Mouse (Mus musculus): ENCODE results near the gene Nfkbid.
A peak's percentile ranks its signal among the peaks of the same experiment; 100 is the strongest.

Nfkbid gene

DNA sequence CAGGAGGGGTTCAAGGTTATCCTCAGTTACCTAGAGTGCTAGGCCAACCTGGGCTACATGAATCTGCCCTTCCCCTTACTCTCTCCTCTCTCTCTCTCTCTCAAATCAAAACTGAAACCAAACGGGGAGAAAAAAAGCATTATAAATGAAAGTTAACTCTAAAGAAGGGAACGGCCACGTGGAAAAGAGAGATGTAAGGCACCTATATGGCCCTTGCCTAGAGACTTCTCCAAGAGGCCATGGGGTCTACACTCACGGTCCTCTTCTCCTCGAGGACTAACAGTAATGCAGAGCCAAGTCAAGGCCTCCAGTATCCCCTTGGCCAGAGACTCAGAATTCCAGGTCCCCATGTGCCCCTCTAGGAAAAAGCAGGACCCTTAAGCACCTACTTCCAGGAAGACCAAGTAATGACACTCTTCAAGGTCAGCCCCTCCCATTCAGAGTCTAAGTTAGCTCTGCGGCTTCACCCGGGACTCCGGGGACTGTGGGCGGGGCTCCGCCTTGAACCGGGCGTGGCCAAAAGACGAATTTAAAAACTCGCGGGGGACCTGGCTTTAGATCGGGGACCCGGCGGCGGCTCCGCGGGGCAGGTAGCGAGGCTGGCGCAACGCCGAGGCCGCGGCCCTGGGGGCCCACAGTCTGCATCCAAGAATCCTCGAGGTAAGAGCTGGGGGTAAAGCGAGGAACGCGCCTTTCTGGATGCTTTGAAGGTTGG, at the start of gene Nfkbid:
TSS of gene Nfkbid (plus strand) at position 558 of the 715 bp plus-strand sequence.
- peak; percentile 84 for DNase-seq (ENCODE audit: low read depth, low spot score)

DNA sequence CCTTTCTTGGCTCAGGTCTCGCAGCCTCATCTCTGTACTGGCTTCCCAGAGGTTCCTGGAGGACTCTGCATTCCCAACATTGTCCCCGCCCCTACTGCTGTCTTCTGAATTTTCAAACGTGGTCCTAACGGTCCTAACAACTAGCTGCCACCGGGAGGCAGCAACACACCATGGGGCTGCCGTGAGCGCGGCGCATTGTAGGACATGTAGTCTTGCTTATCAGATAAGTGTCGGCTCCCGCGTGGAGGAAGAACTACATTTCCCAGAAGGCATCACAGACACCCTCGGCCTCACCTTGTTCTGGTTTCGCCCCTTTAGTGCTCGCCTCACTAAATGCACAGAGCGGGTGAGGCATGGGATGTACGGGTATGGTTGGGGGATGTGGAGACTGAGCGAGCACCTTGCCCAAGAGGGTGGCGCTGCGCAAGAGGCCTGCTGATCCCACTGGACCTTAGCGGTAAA, 48.0 kb upstream of the Nfkbid start:
- peak; percentile 100 for DNase-seq (ENCODE audit: low read depth, low spot score)

DNA sequence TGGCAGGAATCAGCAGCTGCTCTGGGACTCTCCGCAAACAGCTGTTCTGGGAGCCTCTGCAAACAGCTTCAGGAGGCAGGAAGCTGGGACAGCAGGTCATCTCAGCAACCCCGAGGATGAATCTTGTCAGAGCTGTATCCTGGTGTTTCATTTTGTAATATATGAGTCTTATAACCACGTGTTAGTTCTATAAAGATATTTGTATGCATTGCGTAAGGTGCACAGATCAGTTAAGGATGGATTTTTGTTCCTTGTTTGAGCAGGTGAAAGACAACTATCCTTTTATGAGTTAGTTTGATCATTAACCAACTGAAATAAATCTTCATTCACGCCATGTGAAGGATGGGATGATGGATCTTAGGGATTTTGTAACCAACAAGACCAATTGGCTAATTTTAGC, 41.5 kb upstream of the Nfkbid start:
- no peak for DNase-seq (ENCODE audit: low read depth, low spot score)

DNA sequence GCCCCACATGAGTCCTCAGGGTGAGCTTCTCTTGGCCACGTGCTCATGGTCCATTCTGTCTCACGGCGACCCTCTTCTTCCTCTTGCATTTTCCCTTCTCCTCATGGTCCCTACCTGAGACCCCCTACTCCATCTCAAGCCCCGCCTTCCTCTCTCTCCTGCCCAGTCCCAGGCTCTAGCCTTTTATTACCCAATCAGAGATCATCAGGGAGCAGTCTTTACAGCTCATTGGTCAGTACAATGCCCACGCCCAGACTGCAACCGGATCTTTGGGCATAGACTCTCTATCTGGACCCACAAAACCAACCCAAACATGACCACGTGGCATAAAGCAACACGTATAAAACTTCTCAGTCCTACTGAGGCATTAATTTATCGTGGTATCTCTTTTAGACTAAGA, 37.4 kb upstream of the Nfkbid start:
- DNase-seq (ENCODE audit: low read depth, low spot score) = no peak

- no peak for DNase-seq (ENCODE audit: low read depth, low spot score)
Observed at GRCm38 (mm10) chr7:30392746-30393520, 28.6 kb upstream of the Nfkbid start.

- no peak for DNase-seq (ENCODE audit: low read depth, low spot score)
Observed at GRCm38 (mm10) chr7:30393631-30394030, 27.9 kb upstream of the Nfkbid start.

DNA sequence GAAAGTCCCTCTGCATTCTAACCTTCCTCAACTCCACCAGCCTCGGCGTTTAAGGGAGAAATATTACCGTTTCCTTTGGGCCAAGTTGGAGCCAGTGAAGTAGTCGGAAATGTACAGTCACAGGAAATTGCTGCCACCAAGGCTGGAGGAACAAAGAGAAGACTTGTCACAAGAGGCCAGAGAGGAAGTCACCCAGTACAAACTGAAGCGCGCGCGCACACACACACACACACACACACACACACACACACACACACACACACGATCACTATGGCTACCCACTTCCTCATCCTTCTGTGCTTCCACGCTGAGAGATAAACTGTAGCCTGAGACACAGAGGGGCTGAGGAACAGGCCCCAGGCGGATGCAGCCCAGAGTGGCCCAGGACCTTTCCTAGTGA, 27.2 kb upstream of the Nfkbid start:
- no peak for DNase-seq (ENCODE audit: low read depth, low spot score)

- DNase-seq (ENCODE audit: low read depth, low spot score) = peak; percentile 49
Observed at GRCm38 (mm10) chr7:30394871-30395270, 26.7 kb upstream of the Nfkbid start.

DNA sequence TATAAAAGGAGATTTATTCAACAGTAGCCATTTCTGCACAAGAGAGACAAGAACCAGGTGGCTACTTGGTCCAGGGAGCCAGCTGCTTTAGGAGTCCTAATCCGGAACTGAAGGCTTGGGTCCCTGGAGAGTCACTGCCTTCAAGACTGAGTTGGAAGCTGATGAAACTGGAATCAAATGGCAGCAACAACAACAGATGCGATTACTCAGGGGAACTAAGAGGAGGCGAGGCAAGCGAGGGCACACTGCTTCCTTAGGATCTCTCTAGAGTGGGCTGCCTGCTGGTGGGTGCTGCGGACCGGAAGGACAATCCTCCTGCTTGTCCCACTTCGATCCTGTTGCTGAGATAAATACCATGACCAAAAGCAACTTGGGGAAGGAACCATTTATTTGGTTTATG, 21.9 kb upstream of the Nfkbid start:
- no peak for DNase-seq (ENCODE audit: low read depth, low spot score)

DNA sequence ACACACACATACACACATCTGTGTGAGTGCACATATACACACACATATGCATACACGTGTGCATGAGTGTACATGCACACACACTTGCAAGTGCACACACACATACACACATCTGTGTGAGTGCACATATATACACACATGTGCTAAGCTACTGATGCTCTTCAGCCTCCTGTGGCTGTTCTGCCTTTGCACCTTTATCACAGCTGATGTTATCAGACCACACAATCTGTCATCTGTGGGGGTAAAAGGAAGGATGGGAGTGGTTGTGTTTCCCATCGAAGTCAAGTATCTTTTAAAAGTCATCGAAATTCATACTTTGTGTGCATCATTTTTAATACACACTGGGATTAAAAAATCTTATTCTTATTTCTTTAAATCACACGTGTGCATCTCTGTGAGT, 19.2 kb upstream of the Nfkbid start:
- no peak for DNase-seq (ENCODE audit: low read depth, low spot score)

DNA sequence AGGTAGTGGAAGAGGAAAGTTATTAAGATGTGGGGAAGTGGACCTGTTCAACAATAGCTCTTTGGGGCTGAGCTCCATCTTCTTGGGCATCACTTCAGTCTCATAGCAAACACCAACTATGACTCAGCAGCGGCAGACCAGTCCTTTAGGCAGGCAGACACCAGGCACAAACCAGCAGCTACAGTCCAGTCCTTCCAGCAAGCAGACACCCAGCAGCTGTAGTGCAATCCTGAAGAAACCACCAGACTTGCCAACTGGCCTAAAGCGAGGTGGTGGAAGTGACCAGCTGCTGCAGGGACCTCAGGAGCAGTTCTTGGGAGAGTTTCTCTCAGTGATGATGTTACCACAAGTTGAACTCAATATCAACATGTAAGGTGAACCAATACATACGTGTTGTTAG, 12.9 kb upstream of the Nfkbid start:
- no peak for DNase-seq (ENCODE audit: low read depth, low spot score)

DNA sequence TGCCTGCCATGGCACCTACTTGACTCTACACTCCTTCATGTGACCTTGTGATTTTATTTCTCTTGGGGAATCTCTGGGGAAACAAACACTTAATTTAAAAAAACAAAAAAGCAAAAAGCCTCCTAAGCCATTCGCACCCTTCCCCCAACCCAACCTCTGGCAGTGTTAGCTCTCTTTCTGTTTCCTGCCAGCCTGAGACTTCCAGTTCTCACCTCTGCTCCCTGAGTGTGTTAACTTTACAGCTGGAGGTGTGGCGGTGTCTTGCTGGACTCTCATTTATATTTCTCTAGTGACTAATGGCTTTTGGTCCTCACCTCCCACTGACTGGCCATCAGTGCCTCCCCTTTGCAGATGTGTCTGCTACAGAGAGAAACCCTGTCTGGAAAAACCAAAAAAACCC, 11.7 kb upstream of the Nfkbid start:
- no peak for DNase-seq (ENCODE audit: low read depth, low spot score)

DNA sequence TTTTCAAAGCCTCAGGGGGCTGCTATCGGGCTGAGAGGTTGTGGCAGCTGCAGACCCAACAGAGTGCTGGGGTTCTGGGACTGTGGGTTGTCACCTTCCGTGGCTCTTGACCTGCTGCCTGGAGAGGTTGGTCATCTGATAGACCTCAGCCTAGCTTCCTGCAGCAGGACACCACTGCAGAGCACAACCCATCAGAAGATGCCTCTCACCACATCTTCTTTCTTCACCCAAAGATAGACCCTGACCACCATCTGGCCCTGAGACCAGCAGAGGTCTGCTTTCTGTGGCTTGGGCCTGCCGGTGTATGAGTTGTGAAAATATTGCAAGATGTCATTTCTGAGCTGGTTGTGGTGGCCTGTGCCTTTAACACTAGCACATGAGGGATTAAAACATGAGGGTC, 10.5 kb upstream of the Nfkbid start:
- no peak for DNase-seq (ENCODE audit: low read depth, low spot score)

- no peak for DNase-seq (ENCODE audit: low read depth, low spot score)
Observed at GRCm38 (mm10) chr7:30412735-30413147, 8.8 kb upstream of the Nfkbid start.

- no peak for DNase-seq (ENCODE audit: low read depth, low spot score)
Observed at GRCm38 (mm10) chr7:30413596-30413995, 7.9 kb upstream of the Nfkbid start, which contains the start of gene Tyrobp. Gene Tyrobp, plus strand, starts transcription at chr7:30413760.

DNA sequence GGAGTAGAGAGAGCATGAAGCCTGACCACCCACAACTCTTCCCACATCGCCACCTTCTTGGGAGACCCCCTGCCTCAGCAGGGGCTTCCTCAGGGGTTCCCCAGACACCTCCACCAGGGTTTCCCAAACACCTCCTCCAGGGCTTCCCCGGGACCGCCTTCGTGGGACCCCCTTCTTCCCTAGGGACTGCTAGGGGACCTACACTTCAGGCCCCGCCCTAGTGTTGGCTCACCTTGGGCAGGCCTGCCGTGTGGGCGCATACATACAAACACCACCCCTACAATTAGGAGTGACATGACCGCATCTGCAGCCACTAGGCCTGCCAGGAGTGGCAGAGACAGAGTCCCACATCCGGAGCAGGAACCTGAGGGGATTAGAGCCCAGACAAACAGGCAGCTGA, 3.7 kb upstream of the Nfkbid start:
- DNase-seq (ENCODE audit: low read depth, low spot score) = no peak

DNA sequence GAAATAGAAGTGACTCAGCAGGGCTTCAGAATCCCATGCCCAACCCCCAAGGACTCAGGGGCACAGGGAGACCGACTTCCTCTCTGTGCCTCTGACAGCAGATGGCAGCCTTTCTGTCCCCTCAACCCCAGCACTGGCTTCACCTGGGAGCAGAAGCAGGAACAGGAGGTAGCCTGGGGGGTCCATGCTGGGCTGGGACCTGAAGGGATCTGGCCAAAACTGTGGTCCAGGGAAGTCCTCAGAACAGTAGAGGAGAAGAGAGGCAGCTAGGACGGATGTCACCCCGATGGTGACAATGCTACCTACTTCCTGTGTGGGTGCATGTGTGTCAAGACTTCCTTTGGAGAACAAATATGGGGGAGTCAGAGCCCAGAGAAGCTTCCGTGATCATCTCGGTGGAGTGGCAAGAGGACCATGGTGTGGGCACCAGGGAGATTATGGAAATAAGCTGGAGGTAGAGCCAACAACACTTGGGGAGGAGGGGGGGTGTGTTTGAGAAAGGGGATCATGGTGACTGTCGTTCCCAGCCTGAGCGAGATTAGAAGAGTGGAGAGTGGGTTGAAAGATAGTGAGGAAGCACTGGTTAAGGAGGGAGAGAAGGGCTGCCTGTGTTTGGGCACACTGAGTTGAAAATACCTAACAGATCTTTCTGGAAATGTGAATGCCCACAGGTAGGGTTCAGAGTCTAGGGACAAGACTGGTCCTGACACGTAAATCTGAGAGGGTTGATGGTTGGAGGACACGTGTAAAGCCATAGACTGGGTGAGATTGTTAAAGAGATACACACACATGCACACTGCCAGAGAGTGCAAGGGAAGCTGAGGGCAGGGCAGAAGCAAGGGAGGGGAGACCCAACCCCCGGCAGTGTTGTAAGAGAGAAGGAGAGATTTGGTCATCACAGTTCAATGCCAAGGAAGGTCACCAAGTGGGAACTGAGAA, 1.7 kb upstream of the Nfkbid start, which contains the start of gene Hcst:
TSS of gene Hcst (minus strand) at position 294 of the 939 bp plus-strand sequence.
- no peak for DNase-seq (ENCODE audit: low read depth, low spot score)

DNA sequence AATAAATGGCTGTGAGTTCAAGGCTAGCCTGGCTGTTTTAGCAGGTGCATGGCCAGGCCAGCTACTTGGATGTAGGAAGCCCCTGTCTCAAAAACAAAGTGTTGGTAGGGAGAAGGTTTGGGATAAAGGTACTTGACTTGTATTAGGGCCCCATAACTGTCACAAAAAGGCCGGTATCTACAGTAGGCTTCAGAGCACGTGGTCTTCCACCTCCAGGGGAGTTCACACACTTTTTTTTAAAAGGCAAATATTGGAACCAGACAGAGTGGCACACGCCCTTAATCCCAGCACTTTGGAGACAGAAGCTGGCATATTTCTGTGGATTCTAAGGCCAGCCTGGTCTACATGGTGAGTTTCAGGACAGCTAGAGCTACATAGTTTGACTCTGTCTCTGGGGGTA, 859 bp upstream of the Nfkbid start:
- DNase-seq (ENCODE audit: low read depth, low spot score) = no peak

DNA sequence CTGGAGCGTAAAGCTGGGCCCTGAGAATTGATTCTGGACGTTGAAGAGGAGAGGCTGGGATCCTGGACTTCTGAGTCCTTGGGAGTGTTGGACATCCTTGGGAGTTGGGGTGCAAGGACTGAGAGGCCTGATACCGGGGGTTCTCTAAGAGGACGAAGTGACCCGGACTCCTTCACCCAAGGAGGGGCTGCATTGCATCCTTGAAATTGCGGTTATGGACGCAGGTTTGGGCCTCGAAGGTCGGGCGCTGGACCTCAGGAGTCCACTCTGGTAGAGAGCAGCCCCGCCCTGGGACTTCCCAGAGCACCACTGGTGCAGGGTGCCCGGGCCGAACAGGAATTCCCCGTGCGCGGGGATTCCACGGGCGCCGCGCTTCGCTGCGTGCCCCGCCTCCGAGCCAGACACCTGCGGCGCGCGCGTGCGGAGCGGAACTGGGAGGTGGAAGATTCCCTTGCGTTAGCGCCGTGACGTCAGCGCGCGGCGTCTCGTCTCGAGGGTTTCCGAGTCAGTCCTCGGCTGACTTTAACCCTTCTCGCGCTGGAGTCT, 431 bp downstream of the Nfkbid start:
- DNase-seq (ENCODE audit: low read depth, low spot score) = peak; percentile 95

- no peak for DNase-seq (ENCODE audit: low read depth, low spot score)
Observed at GRCm38 (mm10) chr7:30422560-30422959, 1.0 kb downstream of the Nfkbid start.

DNA sequence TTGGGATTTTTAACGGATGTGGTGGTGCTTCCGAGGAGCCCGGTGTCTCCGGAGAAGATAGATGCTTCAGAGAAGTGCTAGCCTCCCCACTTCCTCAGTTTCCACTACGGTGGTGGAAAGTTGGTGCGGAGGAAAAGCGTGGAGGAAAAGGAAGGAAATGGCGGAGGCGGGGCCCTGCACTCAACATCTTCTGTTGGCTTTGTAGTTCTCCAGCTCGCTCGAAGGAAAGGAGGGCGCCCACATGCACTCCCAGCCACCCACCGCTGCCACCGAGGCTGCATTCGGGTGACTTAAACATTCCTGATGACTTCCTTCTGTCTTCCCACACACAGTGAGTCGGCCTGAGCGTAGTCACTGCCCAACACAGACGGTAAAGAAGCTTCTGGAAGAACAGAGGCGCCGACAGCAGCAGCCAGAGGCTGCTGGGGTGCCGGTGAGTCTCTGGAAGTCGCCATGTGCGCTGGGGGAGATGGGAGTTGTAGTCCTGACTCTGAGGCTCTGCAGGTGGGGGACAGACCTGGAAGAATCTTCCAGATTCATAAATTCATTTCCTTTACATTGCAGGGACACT, 1.6 kb downstream of the Nfkbid start:
- DNase-seq (ENCODE audit: low read depth, low spot score) = no peak
